Mouse (Mus musculus): ENCODE data around the gene Gng7. TPM values are rescaled to one million over a fixed set of nuclear protein-coding genes. Genes with fewer than 3 reads are reported as not detected.

Gene Gng7
- polyA plus RNA-seq, 1 experiment from 2014 or later = 1.3 TPM

DNA sequence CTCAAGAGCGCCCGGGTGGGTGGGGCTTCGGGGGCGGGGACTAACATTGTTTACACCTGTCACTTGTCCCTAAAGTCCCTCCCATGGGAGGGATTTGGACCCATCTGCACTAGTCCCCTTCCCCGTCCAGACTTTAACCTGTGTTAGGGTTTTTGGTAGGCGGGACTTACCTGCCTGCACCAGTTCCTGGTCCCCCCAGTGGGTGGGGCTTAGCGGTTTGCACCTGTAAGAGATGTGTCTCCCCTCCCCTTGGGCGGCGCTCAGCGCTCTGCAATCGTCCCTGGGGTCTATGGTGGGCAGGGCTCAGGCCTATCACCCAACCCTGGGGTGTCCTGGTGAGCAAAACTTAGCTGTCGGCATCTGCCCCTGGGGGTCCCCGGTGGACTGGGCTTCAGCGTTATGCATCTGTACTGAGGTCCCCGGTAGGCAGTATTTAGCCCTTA lies 97.4 kb downstream of the Gng7 start:
- TF ChIP-seq CTCF (IDR thresholded peaks at IDR 0.05; ENCODE audit: low read depth) (no peak), EP300 (IDR thresholded peaks at IDR 0.05; ENCODE audit: low read depth) (no peak)
- Histone ChIP-seq H3K4me1 (ENCODE audit: insufficient read depth) (peaks cover 42% of the 10 kb centered on the region), H3K4me3 (ENCODE audit: low read depth, low read length) (peak overlapping the region; percentile 85), H3K27ac (ENCODE audit: low read depth) (0 out of 2 replicates have a peak overlapping the region, but pooled peaks have one; percentile 70), H3K9ac (replicated peaks) (peak overlapping the region; percentile 76), H3K27me3 (ENCODE audit: insufficient read depth, low read length) (no peaks in the 10 kb centered on the region), H3K4me2 (ENCODE audit: low read depth, low read length) (peak overlapping the region; percentile 80), H3K36me3 (replicated peaks; ENCODE audit: insufficient read depth, low read length) (no peaks in the 10 kb centered on the region), H3K9me3 (ENCODE audit: low read length) (no peaks in the 10 kb centered on the region)
- DNase-seq = peak; percentile 62
- WGBS (ENCODE audit: insufficient replicate concordance) = under 1% methylated on average over 15 of the region's 15 CpGs
- peak; percentile 57 for ATAC-seq

- Histone ChIP-seq H3K4me3 (ENCODE audit: low read depth, low read length) (no peak overlapping the region), H3K27ac (ENCODE audit: low read depth) (no peak overlapping the region), H3K4me2 (ENCODE audit: low read depth, low read length) (no peak overlapping the region), H3K9ac (replicated peaks) (no peak overlapping the region), H3K4me1 (ENCODE audit: insufficient read depth) (peaks cover 35% of the 10 kb centered on the region), H3K27me3 (ENCODE audit: insufficient read depth, low read length) (no peaks in the 10 kb centered on the region), H3K9me3 (ENCODE audit: low read length) (no peaks in the 10 kb centered on the region), H3K36me3 (replicated peaks; ENCODE audit: insufficient read depth, low read length) (no peaks in the 10 kb centered on the region)
- TF ChIP-seq CTCF (IDR thresholded peaks at IDR 0.05; ENCODE audit: low read depth) (no peak), EP300 (IDR thresholded peaks at IDR 0.05; ENCODE audit: low read depth) (no peak)
- ATAC-seq (no peak), DNase-seq (no peak)
- 70% methylated on average over 4 of the region's 4 CpGs for WGBS (ENCODE audit: insufficient replicate concordance)
These were observed 99.0 kb downstream of the Gng7 start for GRCm38 (mm10) chr10:80915736-80916135.

- WGBS (ENCODE audit: insufficient replicate concordance) = 49% methylated on average over 2 of the region's 2 CpGs
- H3K9ac ChIP-seq (replicated peaks) = no peak overlapping the region
- no peaks in the 10 kb centered on the region for H3K9me3 ChIP-seq (ENCODE audit: low read length)
- DNase-seq = no peak
- no peak overlapping the region for H3K4me2 ChIP-seq (ENCODE audit: low read depth, low read length)
- peaks cover 35% of the 10 kb centered on the region for H3K4me1 ChIP-seq (ENCODE audit: insufficient read depth)
- peak overlapping the region; percentile 58; the same call in 1 of the 2 replicates for H3K27ac ChIP-seq (ENCODE audit: low read depth)
- H3K27me3 ChIP-seq (ENCODE audit: insufficient read depth, low read length) = no peaks in the 10 kb centered on the region
- no peak overlapping the region for H3K4me3 ChIP-seq (ENCODE audit: low read depth, low read length)
- TF ChIP-seq EP300 (IDR thresholded peaks at IDR 0.05; ENCODE audit: low read depth) (peak; percentile 47; the same call in 1 of the 2 replicates), CTCF (IDR thresholded peaks at IDR 0.05; ENCODE audit: low read depth) (no peak)
- ATAC-seq = no peak
- H3K36me3 ChIP-seq (replicated peaks; ENCODE audit: insufficient read depth, low read length) = no peaks in the 10 kb centered on the region
These were observed 99.5 kb downstream of the Gng7 start for GRCm38 (mm10) chr10:80915260-80915659.

DNA sequence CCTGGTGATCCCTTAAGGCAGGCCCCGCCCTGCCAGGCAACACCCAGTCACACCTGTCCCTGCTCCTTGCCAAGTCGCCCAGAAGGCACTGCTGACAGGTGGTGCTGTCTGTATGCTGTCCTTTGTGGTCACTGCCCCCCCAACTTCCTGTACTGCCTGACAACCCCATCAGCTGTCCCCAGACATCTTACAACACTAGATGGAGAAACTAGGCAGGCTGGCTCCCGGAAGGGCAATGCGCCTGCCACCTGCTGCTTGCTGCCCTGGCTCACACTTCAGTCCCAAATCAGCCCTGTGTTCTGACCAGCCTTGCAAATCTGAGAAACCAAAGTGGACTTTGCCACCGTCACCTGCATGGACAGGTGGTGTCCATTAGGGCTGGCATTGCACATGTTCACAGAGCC lies 100.5 kb downstream of the Gng7 start:
- Histone ChIP-seq H3K27ac (ENCODE audit: low read depth) (peak overlapping the region; percentile 58), H3K9me3 (ENCODE audit: low read length) (no peaks in the 10 kb centered on the region), H3K9ac (replicated peaks) (peak overlapping the region; percentile 0; the same call in 1 of the 2 replicates), H3K4me2 (ENCODE audit: low read depth, low read length) (no peak overlapping the region), H3K36me3 (replicated peaks; ENCODE audit: insufficient read depth, low read length) (no peaks in the 10 kb centered on the region; the same call in 1 of the 2 replicates), H3K27me3 (ENCODE audit: insufficient read depth, low read length) (no peaks in the 10 kb centered on the region), H3K4me3 (ENCODE audit: low read depth, low read length) (no peak overlapping the region), H3K4me1 (ENCODE audit: insufficient read depth) (peaks cover 35% of the 10 kb centered on the region)
- TF ChIP-seq EP300 (IDR thresholded peaks at IDR 0.05; ENCODE audit: low read depth) (no peak), CTCF (IDR thresholded peaks at IDR 0.05; ENCODE audit: low read depth) (0 out of 2 replicates have a peak, but pooled peaks have one; percentile 19)
- ATAC-seq (peak; percentile 61), DNase-seq (peak; percentile 54)
- WGBS (ENCODE audit: insufficient replicate concordance) = 61% methylated on average over 5 of the region's 5 CpGs

GRCm38 (mm10) chr10:80913364-80914011 lies 101.3 kb downstream of the Gng7 start:
- WGBS (ENCODE audit: insufficient replicate concordance) = 77% methylated on average over 7 of the region's 8 CpGs
- Histone ChIP-seq H3K9ac (replicated peaks) (0 out of 2 replicates have a peak overlapping the region, but pooled peaks have one; percentile 0), H3K27me3 (ENCODE audit: insufficient read depth, low read length) (no peaks in the 10 kb centered on the region), H3K36me3 (replicated peaks; ENCODE audit: insufficient read depth, low read length) (peaks cover 7% of the 10 kb centered on the region; the same call in 1 of the 2 replicates), H3K4me1 (ENCODE audit: insufficient read depth) (peaks cover 35% of the 10 kb centered on the region), H3K4me2 (ENCODE audit: low read depth, low read length) (no peak overlapping the region), H3K9me3 (ENCODE audit: low read length) (no peaks in the 10 kb centered on the region), H3K27ac (ENCODE audit: low read depth) (peak overlapping the region; percentile 58; the same call in 1 of the 2 replicates), H3K4me3 (ENCODE audit: low read depth, low read length) (no peak overlapping the region)
- no peak for TF ChIP-seq CTCF (IDR thresholded peaks at IDR 0.05; ENCODE audit: low read depth)
- TF ChIP-seq EP300 (IDR thresholded peaks at IDR 0.05; ENCODE audit: low read depth) = no peak
- no peak for DNase-seq
- no peak for ATAC-seq

GRCm38 (mm10) chr10:80911891-80912290 lies 102.9 kb downstream of the Gng7 start:
- ATAC-seq (no peak), DNase-seq (no peak)
- Histone ChIP-seq H3K4me3 (ENCODE audit: low read depth, low read length) (no peak overlapping the region), H3K36me3 (replicated peaks; ENCODE audit: insufficient read depth, low read length) (peaks cover 13% of the 10 kb centered on the region; the same call in 1 of the 2 replicates), H3K4me2 (ENCODE audit: low read depth, low read length) (no peak overlapping the region), H3K27me3 (ENCODE audit: insufficient read depth, low read length) (no peaks in the 10 kb centered on the region), H3K9me3 (ENCODE audit: low read length) (no peaks in the 10 kb centered on the region), H3K9ac (replicated peaks) (no peak overlapping the region), H3K4me1 (ENCODE audit: insufficient read depth) (peaks cover 29% of the 10 kb centered on the region), H3K27ac (ENCODE audit: low read depth) (no peak overlapping the region)
- TF ChIP-seq EP300 (IDR thresholded peaks at IDR 0.05; ENCODE audit: low read depth) = no peak
- no peak for TF ChIP-seq CTCF (IDR thresholded peaks at IDR 0.05; ENCODE audit: low read depth)
